Mouse (Mus musculus) cortical plate, adult 2 months (tissue): ENCODE measurements around the gene 3110040M04Rik.
"Not testable (repeated sequence)": the region's sequence is repeated elsewhere in the genome, so short reads cannot be mapped to it uniquely, and the experiment has no call there.

ENCODE experiments used
- CTCF ChIP-seq: fragments of 200-500 bp; IDR thresholded peaks from 2 replicates; pipeline ENCODE4 v1.5.1; 2011; ENCODE audit warnings: mild to moderate bottlenecking, control low read depth, low read length; ENCODE audit not compliant: insufficient read depth; ENCODE audit errors: extremely low read depth
- POLR2A ChIP-seq: fragments of 200-500 bp; IDR thresholded peaks from 2 replicates; pipeline ENCODE4 v1.6.1; 2011; ENCODE audit warnings: mild to moderate bottlenecking, low read length, control low read depth; ENCODE audit not compliant: insufficient read depth; ENCODE audit errors: extremely low read depth

GRCm38 (mm10) chr1:151154131-151154530 lies 49.8 kb upstream of the 3110040M04Rik start:
- TF ChIP-seq POLR2A, CTCF: not testable (repeated sequence)
